Mouse (Mus musculus) layer of hippocampus, adult 9-10 months (tissue): ENCODE data around the gene Olfr368.
A peak's percentile ranks its signal among the peaks of the same experiment; 100 is the strongest.

Source experiments
- DNase-seq: peaks from one replicate; pipeline ENCODE4 v3.0.0; 2022; ENCODE audit warnings: low spot score

The Olfr368 gene

DNA sequence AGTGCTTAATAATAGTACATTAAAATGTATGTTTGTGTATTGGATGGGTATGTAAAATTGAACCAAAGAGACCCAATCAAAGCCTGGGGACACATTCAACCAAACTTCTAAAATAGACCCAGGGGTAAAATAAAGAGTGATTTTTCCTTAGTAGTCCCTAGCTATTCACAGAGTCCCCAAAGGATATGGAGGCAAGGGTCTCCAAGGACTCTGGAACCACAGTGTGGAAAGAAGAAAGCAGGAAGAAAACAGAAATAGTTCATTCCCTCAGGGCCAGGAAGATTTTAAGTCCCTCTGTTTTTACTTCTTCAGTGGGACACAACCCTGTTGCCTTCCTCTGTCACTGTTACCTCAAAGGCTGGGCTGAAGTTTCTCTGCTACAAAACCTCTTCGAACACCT, at the start of gene Olfr368:
Gene Olfr368 (plus strand): TSS at position 301 of the 400 bp plus-strand sequence.
- DNase-seq, result no peak

DNA sequence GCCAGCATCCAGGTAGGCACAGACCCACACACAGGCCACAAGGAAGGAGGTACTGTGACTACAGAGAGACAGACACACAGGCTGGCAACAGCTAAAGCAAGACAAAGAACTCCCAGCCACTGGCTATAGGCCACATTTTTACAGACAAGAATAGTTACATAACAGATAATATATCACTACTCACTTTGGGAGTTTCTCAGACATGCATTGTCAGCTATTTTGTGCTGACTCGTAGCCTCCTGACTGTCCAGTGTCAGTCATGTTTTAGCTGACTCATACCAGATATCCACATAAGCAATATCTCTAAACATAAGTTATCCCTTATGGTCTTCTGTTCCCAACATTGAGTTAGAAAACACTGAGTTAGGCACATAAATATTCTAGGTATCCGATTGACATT, 7.0 kb downstream of the Olfr368 start:
- no peak for DNase-seq

DNA sequence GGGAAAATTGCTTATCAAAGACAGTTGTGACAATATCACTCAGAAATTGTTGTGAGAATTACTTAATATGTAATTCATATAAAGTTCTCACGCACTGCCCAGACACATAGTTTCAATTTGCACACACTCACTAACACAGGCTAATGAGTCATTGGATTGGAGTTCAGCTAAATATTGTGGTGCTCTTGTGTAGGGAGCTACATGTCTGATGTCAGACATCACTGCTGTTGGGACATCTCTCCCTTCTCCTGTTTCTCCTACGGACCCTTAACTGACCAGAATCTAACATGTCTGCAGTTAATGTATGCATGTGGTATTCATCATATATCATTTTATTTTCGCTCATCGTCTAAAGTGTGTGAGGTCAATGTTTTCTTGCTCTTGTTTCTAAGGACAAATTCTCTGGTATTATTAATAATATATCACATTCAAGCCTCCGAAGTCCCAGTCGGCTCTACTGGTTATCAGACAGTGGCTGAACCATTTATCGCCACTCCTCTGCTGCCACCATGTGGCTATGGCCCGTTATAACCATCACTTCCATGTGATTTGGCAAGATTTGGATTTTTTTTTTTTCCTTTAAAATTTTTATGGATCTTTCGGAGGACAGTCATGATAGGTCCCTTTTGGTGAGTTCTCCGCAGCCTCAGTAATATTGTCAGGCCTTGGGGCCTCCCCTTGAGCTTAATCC, 12.3 kb downstream of the Olfr368 start:
- peak; percentile 26 for DNase-seq

DNA sequence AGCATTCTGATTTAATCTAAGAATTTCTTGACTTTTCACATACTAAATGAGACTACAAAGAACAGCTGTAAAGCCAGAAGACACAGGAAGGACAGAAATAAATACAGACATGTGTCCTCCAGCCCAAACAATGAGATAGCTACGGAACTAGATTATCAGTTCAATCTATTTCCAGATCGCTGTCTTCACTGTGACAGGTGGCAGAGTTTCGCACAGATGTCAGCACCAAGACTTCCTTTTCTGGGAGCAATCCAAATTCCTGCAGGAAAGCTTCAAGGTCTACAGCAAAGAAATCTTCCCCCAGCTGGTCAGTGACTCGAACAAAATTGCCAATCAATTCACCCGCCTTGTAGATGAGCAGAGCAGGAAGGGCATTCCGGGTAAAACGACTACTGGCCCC, 25.4 kb downstream of the Olfr368 start:
- DNase-seq, result peak; percentile 20

DNA sequence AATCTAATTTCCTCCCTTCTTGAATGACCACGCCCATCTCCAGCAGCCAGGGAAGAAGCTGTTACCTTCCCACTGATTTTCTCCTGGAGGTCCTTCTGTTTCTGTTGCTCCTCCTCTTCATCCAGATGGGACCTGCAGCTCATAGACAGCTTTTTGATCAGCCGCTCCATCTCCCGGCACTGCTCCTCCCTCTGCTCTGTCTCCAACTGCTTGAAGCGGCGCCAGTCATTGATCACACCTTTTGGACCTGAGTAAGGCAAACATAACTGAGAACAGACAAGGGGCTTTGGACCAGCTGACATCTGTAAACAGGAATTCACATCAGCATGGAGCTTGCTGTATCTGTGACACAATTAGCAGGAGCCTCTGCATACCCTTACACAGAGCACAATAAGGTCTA, 29.3 kb downstream of the Olfr368 start:
- DNase-seq, result no peak

DNA sequence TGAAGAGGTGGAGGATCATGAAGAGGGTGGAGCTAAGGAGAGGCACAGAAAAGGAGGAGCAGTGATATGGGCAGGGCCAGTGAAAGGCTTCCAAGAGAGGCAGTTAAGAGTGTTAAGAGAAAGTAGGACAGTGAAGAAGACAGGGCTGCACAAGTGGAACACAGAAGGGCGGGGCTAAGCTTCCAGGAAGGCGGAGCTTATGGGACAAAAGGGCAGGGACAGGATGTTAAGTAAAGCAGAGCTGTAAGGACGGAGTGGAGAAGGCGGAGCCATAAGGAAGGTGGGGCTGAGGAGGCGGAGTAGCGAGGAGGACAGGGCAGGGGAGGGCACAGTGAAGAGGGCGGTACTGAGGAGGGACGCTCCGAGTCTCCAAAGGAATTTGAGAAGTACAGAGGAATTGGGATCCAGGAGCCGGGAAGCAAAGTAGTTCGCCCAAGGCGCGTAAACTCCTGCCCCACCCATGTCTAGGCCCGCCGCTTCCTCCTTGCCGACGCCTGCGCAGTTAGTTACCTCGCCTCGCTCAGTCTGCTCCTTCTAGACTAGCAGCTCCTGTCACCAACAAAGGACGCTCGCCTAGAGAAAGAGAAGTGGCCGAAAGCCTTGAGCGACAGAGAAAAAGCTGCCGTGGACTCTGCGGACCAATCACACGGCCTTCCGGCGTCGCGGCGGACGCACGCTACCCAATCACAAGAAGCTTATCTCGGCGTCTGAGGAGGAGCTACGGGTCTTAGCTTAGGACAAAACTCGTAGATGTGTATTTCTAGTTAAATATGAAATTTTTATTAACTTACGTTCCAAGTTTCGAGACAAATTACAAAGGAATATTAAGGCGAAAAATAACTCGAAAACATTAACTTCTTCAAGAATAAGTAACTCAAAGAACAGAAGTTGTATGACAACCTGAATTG, 32.6 kb downstream of the Olfr368 start, which contains the start of gene Pdcl:
Gene Pdcl (minus strand): TSS at position 700 of the 908 bp plus-strand sequence.
- DNase-seq, result peak; percentile 65

DNA sequence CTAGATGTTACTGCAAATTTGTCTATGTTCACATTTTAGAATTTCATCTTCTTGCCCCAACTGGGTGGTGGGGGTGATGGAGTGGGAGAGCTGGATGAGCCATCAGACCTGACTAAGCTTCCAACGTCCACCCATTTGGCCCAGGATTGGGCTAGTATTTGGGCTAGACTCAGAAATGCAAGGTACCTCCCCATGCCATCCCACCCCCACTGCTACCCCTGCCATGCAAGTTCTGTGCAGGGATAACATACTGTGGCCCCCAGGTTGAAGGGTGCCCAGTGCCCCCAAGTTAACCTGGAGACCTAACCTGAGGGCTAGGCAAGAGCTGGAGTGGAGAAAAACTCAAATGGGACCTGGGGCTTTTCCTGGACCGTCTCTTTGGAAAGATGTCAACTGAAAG, 33.6 kb downstream of the Olfr368 start:
- no peak for DNase-seq

DNA sequence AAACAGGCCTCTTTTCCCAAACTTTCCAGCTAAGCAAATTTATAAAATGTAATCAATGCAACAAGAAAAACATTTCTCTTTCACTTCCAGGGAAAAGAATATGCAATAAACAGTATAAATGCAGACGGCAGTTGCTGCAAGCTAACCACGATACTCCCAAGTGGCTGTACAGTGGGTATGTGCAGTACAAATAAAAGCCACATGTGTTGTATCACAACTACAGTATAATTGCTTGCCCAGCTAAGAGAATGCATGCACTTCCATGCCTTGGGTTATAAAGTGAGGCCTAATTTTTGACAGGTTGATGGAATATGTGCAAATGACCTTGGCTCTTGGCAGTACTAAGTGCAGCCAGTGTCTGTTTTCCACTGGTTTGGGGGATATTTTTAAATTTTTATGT, 44.3 kb downstream of the Olfr368 start:
- no peak for DNase-seq

DNA sequence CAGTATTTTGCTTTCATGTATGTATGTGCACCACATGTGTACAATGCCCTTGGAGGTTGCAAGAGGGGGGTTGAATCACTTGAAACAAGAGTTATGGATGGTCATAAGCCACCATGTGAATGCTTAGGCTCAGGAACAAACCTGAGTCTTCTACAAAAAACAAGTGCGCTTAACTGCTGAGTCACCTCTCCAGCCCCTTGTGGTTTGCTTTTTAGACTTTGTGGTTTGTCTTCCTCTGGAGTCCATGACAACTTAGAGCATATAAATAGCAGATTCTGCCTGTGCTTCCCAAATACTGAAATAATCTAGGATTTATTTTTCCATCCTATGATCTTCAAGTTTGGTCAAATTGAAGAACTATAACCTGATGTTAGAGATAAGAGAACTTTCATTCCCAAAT, 49.7 kb downstream of the Olfr368 start:
- no peak for DNase-seq

DNA sequence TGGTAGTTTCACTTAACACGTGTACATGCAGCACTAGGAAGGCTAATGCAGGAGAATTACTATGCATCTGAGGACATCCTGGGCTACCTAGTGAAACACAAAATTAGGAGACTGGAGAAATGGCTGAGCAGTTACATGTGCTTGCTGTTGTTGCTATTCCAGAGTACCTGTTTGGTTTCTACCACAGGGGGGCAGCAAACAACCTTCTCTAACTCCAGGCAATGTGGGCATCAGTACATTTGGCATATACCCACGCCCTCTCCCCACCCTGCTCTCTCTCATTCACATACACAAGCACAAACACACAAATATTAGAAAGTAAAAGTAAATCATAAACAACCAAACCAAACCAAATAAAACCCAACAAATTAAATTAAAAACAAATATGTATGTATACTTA, 53.9 kb downstream of the Olfr368 start:
- peak; percentile 53 for DNase-seq
